Mouse (Mus musculus): Measurements from ENCODE around the gene Zdhhc18. TPM values are rescaled to one million over a fixed set of nuclear protein-coding genes. Genes with fewer than 3 reads are reported as not detected.

Gene Zdhhc18
- polyA plus RNA-seq, 1 experiment from 2014 or later: 2.7 TPM

DNA sequence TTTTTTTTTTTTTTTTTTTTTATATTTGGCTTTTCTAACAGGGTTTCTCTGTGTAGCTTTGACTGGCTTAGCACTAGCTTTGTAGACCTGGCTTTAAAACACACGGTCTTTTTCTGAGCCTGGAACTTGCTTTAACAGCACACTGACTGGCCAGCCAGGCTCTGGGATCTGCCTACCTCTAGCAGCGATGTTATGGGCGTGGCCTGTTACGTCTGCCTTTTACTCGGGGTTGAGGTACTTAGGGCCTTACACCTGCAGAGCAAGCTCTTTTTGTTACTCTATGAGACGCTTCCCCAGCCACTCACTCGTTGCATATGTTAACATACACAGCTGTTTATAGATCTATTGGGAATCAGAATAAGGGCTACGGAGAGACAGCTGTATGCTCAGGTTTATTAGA lies 82.7 kb downstream of the Zdhhc18 start:
- Histone ChIP-seq H3K4me3 (ENCODE audit: low read depth, low read length) (no peak overlapping the region), H3K9me3 (ENCODE audit: control insufficient read depth, low read length) (no peaks in the 10 kb centered on the region), H3K27me3 (ENCODE audit: control insufficient read depth, insufficient read depth, low read length) (no peaks in the 10 kb centered on the region), H3K4me2 (ENCODE audit: low read depth, severe bottlenecking) (no peak overlapping the region), H3K36me3 (ENCODE audit: control insufficient read depth, insufficient read depth, low read length) (no peaks in the 10 kb centered on the region), H3K9ac (ENCODE audit: low read length) (no peak overlapping the region), H3K27ac (replicated peaks; ENCODE audit: low read depth, low read length) (no peak overlapping the region), H3K4me1 (ENCODE audit: control insufficient read depth, insufficient read depth, low read length) (no peaks in the 10 kb centered on the region)
- 31% methylated on average over 8 of the region's 8 CpGs for WGBS
- no peak for DNase-seq (ENCODE audit: low spot score)
- ATAC-seq (ENCODE audit: insufficient number of reproducible peaks, low FRiP score, low TSS enrichment, low read depth): no peak

DNA sequence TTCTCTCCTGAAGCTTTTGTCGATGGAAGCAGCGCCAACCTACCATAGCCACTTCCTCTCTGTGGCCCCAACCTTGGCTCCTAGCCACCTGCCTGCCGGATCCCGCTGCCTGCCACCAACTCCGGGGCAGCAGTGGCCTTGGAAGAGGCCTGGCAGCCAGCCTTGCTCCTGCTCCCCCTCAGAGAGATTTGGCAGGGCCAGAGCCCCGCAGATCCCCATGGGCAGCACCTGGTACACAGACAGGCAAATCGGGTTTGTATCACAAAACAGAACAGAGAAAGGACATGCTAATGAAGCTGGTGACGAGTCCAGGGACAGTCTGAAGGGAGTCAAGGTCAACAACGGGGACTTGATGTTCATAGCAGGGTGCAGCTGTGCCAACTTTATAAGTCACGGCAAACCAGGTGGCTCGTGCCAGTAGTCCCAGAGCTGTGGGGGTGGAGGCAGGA lies 86.8 kb downstream of the Zdhhc18 start:
- Histone ChIP-seq H3K4me2 (ENCODE audit: low read depth, severe bottlenecking) (no peak overlapping the region), H3K9me3 (ENCODE audit: control insufficient read depth, low read length) (no peaks in the 10 kb centered on the region), H3K27me3 (ENCODE audit: control insufficient read depth, insufficient read depth, low read length) (no peaks in the 10 kb centered on the region), H3K9ac (ENCODE audit: low read length) (no peak overlapping the region), H3K36me3 (ENCODE audit: control insufficient read depth, insufficient read depth, low read length) (no peaks in the 10 kb centered on the region), H3K27ac (replicated peaks; ENCODE audit: low read depth, low read length) (no peak overlapping the region), H3K4me3 (ENCODE audit: low read depth, low read length) (no peak overlapping the region), H3K4me1 (ENCODE audit: control insufficient read depth, insufficient read depth, low read length) (no peaks in the 10 kb centered on the region)
- 79% methylated on average over 11 of the region's 11 CpGs for WGBS
- ATAC-seq (ENCODE audit: insufficient number of reproducible peaks, low FRiP score, low TSS enrichment, low read depth) (no peak), DNase-seq (ENCODE audit: low spot score) (no peak)

DNA sequence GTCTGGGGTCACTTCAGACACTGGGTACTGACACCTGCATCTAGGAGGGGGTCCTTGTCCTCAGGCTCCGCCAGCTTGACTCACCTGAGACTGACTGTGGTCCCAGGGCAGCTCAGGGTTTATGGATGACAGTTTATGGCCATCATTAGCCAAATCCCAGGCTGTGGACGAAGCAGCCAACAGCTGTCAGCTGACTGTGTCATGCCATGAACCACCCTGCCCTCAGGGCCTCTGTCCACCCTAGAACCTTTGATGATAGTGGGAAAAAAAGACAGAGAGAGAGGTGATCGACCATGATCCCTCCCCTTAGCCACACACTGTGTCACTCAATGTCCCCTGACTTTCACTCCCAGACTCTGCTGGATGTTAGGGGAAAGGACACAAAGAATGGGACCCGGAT lies 88.3 kb downstream of the Zdhhc18 start:
- Histone ChIP-seq H3K9me3 (ENCODE audit: control insufficient read depth, low read length) (no peaks in the 10 kb centered on the region), H3K4me1 (ENCODE audit: control insufficient read depth, insufficient read depth, low read length) (no peaks in the 10 kb centered on the region), H3K9ac (ENCODE audit: low read length) (no peak overlapping the region), H3K4me2 (ENCODE audit: low read depth, severe bottlenecking) (no peak overlapping the region), H3K27ac (replicated peaks; ENCODE audit: low read depth, low read length) (no peak overlapping the region), H3K4me3 (ENCODE audit: low read depth, low read length) (no peak overlapping the region), H3K36me3 (ENCODE audit: control insufficient read depth, insufficient read depth, low read length) (no peaks in the 10 kb centered on the region), H3K27me3 (ENCODE audit: control insufficient read depth, insufficient read depth, low read length) (no peaks in the 10 kb centered on the region)
- no peak for ATAC-seq (ENCODE audit: insufficient number of reproducible peaks, low FRiP score, low TSS enrichment, low read depth)
- DNase-seq (ENCODE audit: low spot score): no peak
- 56% methylated on average over 4 of the region's 4 CpGs for WGBS

DNA sequence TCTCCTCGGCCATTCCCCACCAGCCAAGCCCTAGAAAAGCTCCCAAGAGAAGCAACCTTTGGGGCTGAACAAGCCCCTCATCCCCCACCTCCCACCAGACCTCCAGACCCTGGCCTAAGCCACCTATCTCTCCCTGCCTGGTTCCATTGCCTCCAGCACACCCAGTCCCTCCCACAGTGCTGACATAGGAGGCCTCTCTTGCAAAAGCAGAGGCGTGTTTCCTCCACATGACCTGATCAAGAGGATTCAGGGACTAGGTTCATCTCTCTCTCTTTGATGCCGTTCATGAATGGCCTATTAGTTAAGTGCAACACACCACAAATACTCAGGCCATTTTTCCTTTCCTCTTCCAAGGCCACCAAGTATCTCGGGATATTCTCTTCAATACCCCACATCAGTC lies 90.1 kb downstream of the Zdhhc18 start:
- 76% methylated on average over 4 of the region's 4 CpGs for WGBS
- Histone ChIP-seq H3K27me3 (ENCODE audit: control insufficient read depth, insufficient read depth, low read length) (no peaks in the 10 kb centered on the region), H3K9me3 (ENCODE audit: control insufficient read depth, low read length) (no peaks in the 10 kb centered on the region), H3K36me3 (ENCODE audit: control insufficient read depth, insufficient read depth, low read length) (no peaks in the 10 kb centered on the region), H3K4me2 (ENCODE audit: low read depth, severe bottlenecking) (no peak overlapping the region), H3K4me3 (ENCODE audit: low read depth, low read length) (no peak overlapping the region), H3K27ac (replicated peaks; ENCODE audit: low read depth, low read length) (no peak overlapping the region), H3K9ac (ENCODE audit: low read length) (no peak overlapping the region), H3K4me1 (ENCODE audit: control insufficient read depth, insufficient read depth, low read length) (no peaks in the 10 kb centered on the region)
- no peak for DNase-seq (ENCODE audit: low spot score)
- no peak for ATAC-seq (ENCODE audit: insufficient number of reproducible peaks, low FRiP score, low TSS enrichment, low read depth)

DNA sequence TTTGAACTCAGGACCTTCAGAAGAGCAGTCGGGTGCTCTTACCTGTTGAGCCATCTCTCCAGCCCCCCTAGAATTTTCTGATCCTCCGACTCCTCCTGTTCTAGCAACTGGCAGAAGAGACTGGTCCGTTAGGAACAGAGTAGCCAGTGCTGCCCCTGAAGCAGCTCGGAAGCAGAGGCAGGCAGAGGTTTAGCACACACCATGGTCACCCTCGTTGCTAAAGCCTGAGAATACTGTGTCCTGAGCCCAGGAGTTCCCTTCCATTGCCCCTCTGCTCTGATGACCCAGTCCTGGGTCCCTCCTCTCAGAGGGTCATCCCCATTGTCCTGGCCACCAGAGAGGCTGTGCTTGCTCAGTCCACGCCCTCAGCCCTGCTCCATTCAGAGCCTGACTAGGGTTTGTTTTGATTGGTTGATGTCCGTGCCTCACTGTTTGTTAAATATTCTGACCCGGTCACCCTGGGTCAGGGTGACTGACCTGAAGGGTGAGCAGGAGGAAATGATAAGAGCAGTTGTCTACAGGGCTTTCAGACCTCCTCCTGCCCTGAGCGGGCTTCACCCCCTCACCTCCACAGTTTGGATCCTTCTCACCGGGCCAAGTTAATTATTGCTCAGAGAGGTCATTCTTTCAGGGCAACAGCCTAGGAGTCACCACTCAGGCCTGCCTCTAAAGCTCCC lies 92.8 kb downstream of the Zdhhc18 start:
- no peak for DNase-seq (ENCODE audit: low spot score)
- WGBS: 50% methylated on average over 10 of the region's 10 CpGs
- no peak overlapping the region for H3K4me3 ChIP-seq (ENCODE audit: low read depth, low read length)
- no peak overlapping the region for H3K4me2 ChIP-seq (ENCODE audit: low read depth, severe bottlenecking)
- H3K36me3 ChIP-seq (ENCODE audit: control insufficient read depth, insufficient read depth, low read length): no peaks in the 10 kb centered on the region
- no peaks in the 10 kb centered on the region for H3K4me1 ChIP-seq (ENCODE audit: control insufficient read depth, insufficient read depth, low read length)
- no peak overlapping the region for H3K27ac ChIP-seq (replicated peaks; ENCODE audit: low read depth, low read length)
- H3K9ac ChIP-seq (ENCODE audit: low read length): no peak overlapping the region
- no peaks in the 10 kb centered on the region for H3K27me3 ChIP-seq (ENCODE audit: control insufficient read depth, insufficient read depth, low read length)
- H3K9me3 ChIP-seq (ENCODE audit: control insufficient read depth, low read length): no peaks in the 10 kb centered on the region
- no peak for ATAC-seq (ENCODE audit: insufficient number of reproducible peaks, low FRiP score, low TSS enrichment, low read depth)

Small RNAs within 50 kb of the gene (microRNA-seq; reads per million reads assigned to microRNA genes)
- gene Gm23158: not detected

Other genes with a start within 250 kb of the Zdhhc18 start
- gene Tent5b, start 170.0 kb downstream of the Zdhhc18 start, polyA plus RNA-seq (2014; fragmentation: Nextera tagmentation; extraction: Ambion mirVana): 0.51 and 0.71 TPM in 2 replicates
- 1.5 and 1.9 TPM in 2 replicates for gene Trnp1, start 151.6 kb downstream of the Zdhhc18 start, polyA plus RNA-seq (2014; fragmentation: Nextera tagmentation; extraction: Ambion mirVana)
- gene Kdf1, start 131.2 kb downstream of the Zdhhc18 start, polyA plus RNA-seq (2014; fragmentation: Nextera tagmentation; extraction: Ambion mirVana): 3.8 and 5.8 TPM in 2 replicates
- gene Nudc, start 104.2 kb downstream of the Zdhhc18 start, polyA plus RNA-seq (2014; fragmentation: Nextera tagmentation; extraction: Ambion mirVana): 354 and 372 TPM in 2 replicates
- gene Nr0b2, start 96.8 kb downstream of the Zdhhc18 start, polyA plus RNA-seq (2014; fragmentation: Nextera tagmentation; extraction: Ambion mirVana): not detected in 2 replicates
- gene Gpatch3, start 75.4 kb downstream of the Zdhhc18 start, polyA plus RNA-seq (2014; fragmentation: Nextera tagmentation; extraction: Ambion mirVana): 9.0 and 10.3 TPM in 2 replicates
- gene Gpn2, start 65.8 kb downstream of the Zdhhc18 start, polyA plus RNA-seq (2014; fragmentation: Nextera tagmentation; extraction: Ambion mirVana): 26.6 and 27.2 TPM in 2 replicates
- gene Sfn, start 48.0 kb downstream of the Zdhhc18 start, polyA plus RNA-seq (2014; fragmentation: Nextera tagmentation; extraction: Ambion mirVana): 34.9 and 45.1 TPM in 2 replicates
- gene Pigv, start 22.5 kb upstream of the Zdhhc18 start, polyA plus RNA-seq (2014; fragmentation: Nextera tagmentation; extraction: Ambion mirVana): 13.2 and 16.8 TPM in 2 replicates
- gene Arid1a, start 106.6 kb upstream of the Zdhhc18 start, polyA plus RNA-seq (2014; fragmentation: Nextera tagmentation; extraction: Ambion mirVana): 46.2 and 50.3 TPM in 2 replicates
- gene Rps6ka1, start 237.6 kb upstream of the Zdhhc18 start, polyA plus RNA-seq (2014; fragmentation: Nextera tagmentation; extraction: Ambion mirVana): 47.6 and 48.9 TPM in 2 replicates